Mouse (Mus musculus) hindbrain, embryonic 14.5 days (tissue): ENCODE measurements around the gene Ren1. TPM values are rescaled to one million over a fixed set of nuclear protein-coding genes. Genes with fewer than 3 reads are reported as not detected.

Experiments
- ATAC-seq: fragments of 200-750 bp; cut with Nextera tagmentation; 2 replicates; pipeline ENCODE4 v1.8.0; 2017; ENCODE audit warnings: moderate number of reproducible peaks, mild to moderate bottlenecking, moderate TSS enrichment, moderate library complexity; ENCODE audit not compliant: low FRiP score
- DNase-seq: peaks from one replicate; pipeline ENCODE4 v3.0.0-alpha.2; 2015; ENCODE audit warnings: low spot score
- H3K27ac ChIP-seq: fragments of 300-500 bp; sonication (generic); 2 replicates; pipeline ENCODE4 v1.5.1; 2014; ENCODE audit warnings: mild to moderate bottlenecking, moderate library complexity
- H3K27me3 ChIP-seq: fragments of 300-500 bp; sonication (generic); 2 replicates; pipeline ENCODE4 v1.6.1; 2014; ENCODE audit warnings: mild to moderate bottlenecking, low read length, mixed read lengths; ENCODE audit not compliant: control insufficient read depth, insufficient read depth
- H3K36me3 ChIP-seq: fragments of 300-500 bp; sonication (generic); replicated peaks from 2 replicates; pipeline ENCODE4 v1.6.1; 2014; ENCODE audit not compliant: control insufficient read depth, insufficient read depth
- H3K4me1 ChIP-seq: fragments of 300-500 bp; sonication (generic); replicated peaks from 2 replicates; pipeline ENCODE4 v1.6.1; 2014; ENCODE audit warnings: antibody characterized with exemption, low read length, mixed read lengths; ENCODE audit not compliant: control insufficient read depth, insufficient read depth
- H3K4me2 ChIP-seq: fragments of 300-500 bp; sonication (generic); replicated peaks from 2 replicates; pipeline ENCODE4 v1.6.1; 2014; ENCODE audit warnings: mild to moderate bottlenecking, moderate library complexity
- H3K4me3 ChIP-seq: fragments of 300-500 bp; sonication (generic); replicated peaks from 2 replicates; pipeline ENCODE4 v1.5.1; 2014; ENCODE audit warnings: mild to moderate bottlenecking, low read length
- H3K9ac ChIP-seq: fragments of 300-500 bp; sonication (generic); 2 replicates; pipeline ENCODE4 v1.6.1; 2014
- H3K9me3 ChIP-seq: fragments of 300-500 bp; sonication (generic); 2 replicates; pipeline ENCODE4 v1.6.1; 2016; ENCODE audit warnings: low read length; ENCODE audit not compliant: control insufficient read depth
- WGBS: fragments of 180-500 bp; shearing (Covaris S2); extraction: QIAGEN DNeasy Blood & Tissue Kit; methylation state at CpG from one replicate; pipeline ENCODE4 v1.1.7; 2014; 5-methylcytosine and 5-hydroxymethylcytosine counted together
- polyA plus RNA-seq: library from polyadenylated mRNA; unstranded; fragments of >200 nt; fragmentation: Nextera tagmentation; extraction: Ambion mirVana; gene quantifications from 2 replicates; pipeline ENCODE4 v1.2.1, GENCODE M21; 2014

Gene Ren1
- polyA plus RNA-seq, 1 experiment from 2014 or later = 11.1 TPM

DNA sequence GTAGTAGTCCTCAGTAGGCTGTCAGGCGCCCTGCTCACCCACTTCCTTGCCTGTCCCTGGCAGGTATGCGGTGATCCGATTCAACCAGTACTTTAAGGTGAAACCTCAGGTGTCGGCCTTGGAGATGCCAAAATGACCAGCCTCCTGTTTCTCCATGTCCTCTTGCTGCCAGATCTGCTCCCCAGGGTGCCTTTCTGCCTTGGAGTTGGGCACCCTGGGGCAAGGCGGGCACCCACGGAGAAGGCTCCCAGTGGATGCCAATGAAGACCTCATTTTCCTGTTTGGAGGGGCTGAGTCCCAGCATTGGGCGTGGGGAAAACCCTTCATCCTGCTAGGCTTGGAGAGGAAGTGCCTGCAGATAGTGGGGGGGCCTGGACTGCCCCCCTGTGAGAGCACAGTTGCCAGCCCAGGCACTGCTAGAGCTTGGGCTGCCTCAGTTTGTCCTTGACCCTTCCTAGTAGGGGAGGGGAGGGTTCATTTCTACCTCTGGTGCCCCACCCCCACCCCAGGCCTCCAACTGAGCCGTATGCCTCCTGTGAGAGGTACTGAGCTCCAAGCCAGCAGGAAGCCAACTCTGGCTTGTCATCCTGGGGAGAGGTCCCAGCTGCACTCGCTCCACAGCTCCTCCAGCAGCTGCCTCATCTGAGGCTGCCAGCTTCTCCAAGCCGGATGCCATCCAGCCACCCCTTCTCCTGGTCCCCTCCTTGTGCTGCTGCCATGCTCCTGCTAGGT is 29.1 kb downstream of the Ren1 start:
- H3K27ac ChIP-seq = no peak overlapping the region
- no peak overlapping the region for H3K4me3 ChIP-seq
- no peaks in the 10 kb centered on the region for H3K4me1 ChIP-seq
- ATAC-seq = no peak
- no peak overlapping the region for H3K9ac ChIP-seq
- 0 out of 2 replicates have a peak, but pooled peaks cover 12% of the 10 kb centered on the region for H3K36me3 ChIP-seq
- H3K4me2 ChIP-seq = no peak overlapping the region
- whole genome bisulfite sequencing = 60% methylated on average over 10 of the region's 10 CpGs
- no peaks in the 10 kb centered on the region for H3K27me3 ChIP-seq
- no peak for DNase-seq
- no peaks in the 10 kb centered on the region for H3K9me3 ChIP-seq

DNA sequence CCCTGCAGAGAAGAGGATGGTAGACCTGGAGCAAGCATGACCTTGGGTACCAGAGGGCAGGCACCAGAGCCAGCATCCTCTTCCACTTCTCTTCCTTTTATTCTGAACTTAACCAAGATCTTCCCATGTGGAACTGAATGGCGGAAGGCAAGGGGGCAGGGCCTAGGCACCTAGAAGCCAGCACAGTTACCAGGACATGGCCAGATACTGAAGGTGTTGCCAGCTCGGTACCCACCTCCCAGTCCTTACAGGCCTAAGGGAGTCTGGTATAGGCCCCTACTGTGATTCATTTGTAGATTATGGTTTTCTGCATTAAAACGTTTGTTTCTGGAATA is 29.6 kb downstream of the Ren1 start:
- WGBS = 74% methylated on average over 3 of the region's 3 CpGs
- H3K4me2 ChIP-seq = no peak overlapping the region
- DNase-seq (no peak), ATAC-seq (no peak)
- no peaks in the 10 kb centered on the region for H3K27me3 ChIP-seq
- no peaks in the 10 kb centered on the region for H3K4me1 ChIP-seq
- no peaks in the 10 kb centered on the region for H3K9me3 ChIP-seq
- H3K36me3 ChIP-seq = 0 out of 2 replicates have a peak, but pooled peaks cover 15% of the 10 kb centered on the region
- no peak overlapping the region for H3K27ac ChIP-seq
- H3K4me3 ChIP-seq = no peak overlapping the region
- H3K9ac ChIP-seq = no peak overlapping the region

DNA sequence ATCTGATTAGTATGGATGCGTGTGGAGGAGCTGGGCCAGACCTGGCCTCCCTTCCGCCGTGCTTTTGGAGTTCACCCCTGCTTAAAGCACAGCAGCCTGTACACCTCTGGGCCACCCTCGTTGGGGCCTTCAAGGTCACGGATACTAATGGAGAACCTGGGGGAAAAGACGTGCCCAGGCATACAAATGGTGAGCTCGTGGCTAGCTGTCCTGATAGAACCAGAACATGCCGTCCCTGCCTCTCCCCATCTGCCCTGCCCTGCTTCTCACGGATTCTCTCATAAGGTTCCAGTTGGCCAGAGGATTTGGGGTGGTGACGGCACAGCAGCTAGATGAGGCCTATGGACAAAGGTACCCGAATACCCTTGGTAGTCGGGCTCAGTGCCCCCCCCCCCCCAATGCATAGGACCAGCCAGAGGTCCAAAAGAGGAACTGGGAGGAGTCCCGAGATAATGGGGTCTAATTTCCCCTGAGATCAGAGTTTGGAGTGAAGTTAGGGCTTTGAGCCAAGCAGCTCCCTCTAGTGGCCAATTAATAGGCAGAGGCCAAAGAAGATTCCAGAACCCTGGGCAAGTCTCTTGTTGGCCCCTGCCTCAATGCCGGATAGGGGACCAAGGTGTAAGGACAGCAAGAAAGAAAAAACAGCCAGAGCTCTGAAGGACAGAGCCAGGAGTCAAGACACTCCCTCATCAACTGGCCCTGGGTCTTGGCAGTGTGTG is 30.2 kb downstream of the Ren1 start:
- H3K4me2 ChIP-seq = no peak overlapping the region
- 0 out of 2 replicates have a peak, but pooled peaks cover 15% of the 10 kb centered on the region for H3K36me3 ChIP-seq
- H3K27ac ChIP-seq = no peak overlapping the region
- H3K9me3 ChIP-seq = no peaks in the 10 kb centered on the region
- WGBS = 70% methylated on average over 14 of the region's 14 CpGs
- no peaks in the 10 kb centered on the region for H3K27me3 ChIP-seq
- H3K9ac ChIP-seq = no peak overlapping the region
- no peak overlapping the region for H3K4me3 ChIP-seq
- ATAC-seq = no peak
- peak; percentile 73 for DNase-seq
- H3K4me1 ChIP-seq = no peaks in the 10 kb centered on the region

DNA sequence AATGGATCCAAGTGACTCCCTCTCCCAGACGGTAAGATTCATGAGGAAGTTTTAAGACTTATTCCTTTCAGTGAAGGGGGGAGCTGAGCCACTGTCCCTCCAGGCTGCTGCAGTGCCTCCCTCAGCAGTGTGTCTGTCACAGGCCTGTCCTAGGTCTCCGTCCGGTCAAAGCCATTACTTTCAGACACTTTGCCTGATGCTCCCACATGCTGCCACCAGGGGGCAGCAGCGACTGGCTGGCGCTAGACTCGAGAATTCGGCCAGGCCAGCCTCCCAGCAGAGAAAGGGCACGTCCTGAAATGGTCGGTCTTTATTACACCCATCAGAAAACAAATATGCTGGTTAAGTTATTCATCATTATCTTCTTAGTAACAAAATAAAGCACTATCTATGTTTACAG is 31.7 kb downstream of the Ren1 start:
- H3K9me3 ChIP-seq = no peaks in the 10 kb centered on the region
- WGBS = 5% methylated on average over 9 of the region's 9 CpGs
- H3K36me3 ChIP-seq = 0 out of 2 replicates have a peak, but pooled peaks cover 17% of the 10 kb centered on the region
- DNase-seq = peak; percentile 90
- no peaks in the 10 kb centered on the region for H3K27me3 ChIP-seq
- H3K4me2 ChIP-seq = no peak overlapping the region
- ATAC-seq = peak; percentile 13; the same call in 1 of the 2 replicates
- H3K9ac ChIP-seq = peak overlapping the region; percentile 20; the same call in 1 of the 2 replicates
- no peak overlapping the region for H3K4me3 ChIP-seq
- H3K27ac ChIP-seq = peak overlapping the region; percentile 60
- H3K4me1 ChIP-seq = no peaks in the 10 kb centered on the region; the same call in 1 of the 2 replicates

DNA sequence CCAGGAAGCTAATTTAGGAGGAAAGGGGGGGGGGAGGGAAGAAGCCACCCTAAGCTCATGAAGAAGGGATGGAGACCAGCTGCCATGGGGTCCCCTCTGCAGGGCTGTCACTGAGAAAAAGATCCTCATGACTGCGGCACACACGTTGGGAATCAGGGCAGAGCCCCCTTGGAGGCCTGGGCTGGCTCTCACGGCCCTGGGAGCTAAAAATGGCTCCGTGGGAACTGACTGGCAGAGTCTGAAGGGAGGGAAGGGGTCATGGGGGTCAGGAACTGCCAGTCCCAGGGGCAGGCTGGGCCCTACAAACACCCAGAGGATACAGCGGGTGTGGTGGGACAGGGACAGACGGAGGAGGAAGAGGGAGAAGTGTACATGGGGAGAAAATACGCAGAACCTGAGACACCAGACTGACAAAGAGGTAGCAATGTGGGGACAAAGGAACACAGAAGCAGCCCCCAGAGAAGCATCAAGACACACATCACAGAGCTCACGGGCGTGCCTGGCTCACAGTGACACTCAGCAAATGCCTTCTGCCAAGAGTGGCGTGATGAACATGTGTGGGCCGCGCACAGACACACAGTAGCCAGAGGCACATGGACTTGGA is 32.3 kb downstream of the Ren1 start:
- Histone ChIP-seq H3K9me3 (no peaks in the 10 kb centered on the region), H3K27ac (peak overlapping the region; percentile 60), H3K4me1 (no peaks in the 10 kb centered on the region; the same call in 1 of the 2 replicates), H3K9ac (peak overlapping the region; percentile 20; the same call in 1 of the 2 replicates), H3K36me3 (0 out of 2 replicates have a peak, but pooled peaks cover 22% of the 10 kb centered on the region), H3K27me3 (no peaks in the 10 kb centered on the region), H3K4me3 (no peak overlapping the region), H3K4me2 (no peak overlapping the region)
- ATAC-seq (no peak), DNase-seq (no peak)
- WGBS = 39% methylated on average over 12 of the region's 12 CpGs

DNA sequence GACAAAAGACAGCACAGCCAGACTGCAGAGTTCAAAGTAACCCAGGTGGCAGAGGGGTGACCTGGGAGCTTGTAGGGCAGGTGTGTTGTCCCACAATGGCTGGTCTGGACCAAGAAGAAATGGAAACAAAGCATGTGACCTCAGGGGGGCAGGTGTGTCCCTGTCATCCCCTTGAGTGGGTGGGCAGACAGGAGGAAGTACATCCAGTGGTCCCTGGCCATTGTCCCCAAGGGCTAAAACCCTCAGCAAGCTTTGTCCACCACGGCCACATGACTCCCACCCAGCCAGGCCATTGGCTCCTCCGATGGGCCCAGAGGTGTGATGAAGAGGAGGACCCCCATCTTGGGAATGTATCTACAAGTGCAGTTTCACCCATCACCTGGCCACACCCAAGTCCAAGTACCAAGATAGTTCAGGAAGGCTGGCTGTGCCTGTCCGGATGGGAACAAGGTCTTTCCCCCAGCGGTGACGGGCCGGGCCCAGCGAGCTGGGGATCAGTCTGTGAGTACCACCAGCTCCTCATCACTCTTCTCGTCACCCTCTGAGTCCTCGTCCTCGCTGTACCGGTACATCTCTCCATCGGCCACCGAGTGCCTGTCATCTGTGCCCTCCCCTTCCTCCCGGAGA is 33.0 kb downstream of the Ren1 start:
- DNase-seq (no peak), ATAC-seq (no peak)
- H3K36me3 ChIP-seq = 0 out of 2 replicates have a peak, but pooled peaks cover 22% of the 10 kb centered on the region
- no peak overlapping the region for H3K4me3 ChIP-seq
- no peak overlapping the region for H3K9ac ChIP-seq
- no peaks in the 10 kb centered on the region for H3K27me3 ChIP-seq
- no peaks in the 10 kb centered on the region; the same call in 1 of the 2 replicates for H3K4me1 ChIP-seq
- H3K4me2 ChIP-seq = no peak overlapping the region
- 91% methylated on average over 14 of the region's 14 CpGs for WGBS
- no peaks in the 10 kb centered on the region for H3K9me3 ChIP-seq
- H3K27ac ChIP-seq = 0 out of 2 replicates have a peak overlapping the region, but pooled peaks have one; percentile 60

DNA sequence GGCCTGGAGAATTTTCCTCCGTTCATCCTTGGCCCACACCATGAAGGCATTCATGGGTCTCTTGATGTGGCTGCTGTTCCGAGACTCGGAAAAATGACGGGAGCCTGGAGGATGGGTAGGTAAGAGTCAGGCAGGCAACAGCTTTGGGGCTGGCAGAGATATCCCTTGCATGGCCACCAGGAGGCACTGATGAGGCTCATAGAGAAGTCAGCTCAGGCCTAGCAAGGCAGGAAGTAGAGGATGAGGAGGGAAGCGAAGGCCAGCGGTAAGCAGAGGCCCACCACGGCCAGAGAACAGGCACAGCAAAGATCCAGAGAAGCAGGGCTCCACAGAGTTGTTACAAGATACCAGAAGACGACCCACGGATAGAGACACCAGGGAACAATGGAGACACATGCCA is 35.2 kb downstream of the Ren1 start:
- ATAC-seq = 0 out of 2 replicates have a peak, but pooled peaks have one; percentile 12
- no peaks in the 10 kb centered on the region for H3K9me3 ChIP-seq
- no peak overlapping the region for H3K27ac ChIP-seq
- no peak overlapping the region for H3K4me3 ChIP-seq
- H3K27me3 ChIP-seq = no peaks in the 10 kb centered on the region
- H3K36me3 ChIP-seq = peaks cover 38% of the 10 kb centered on the region
- peak; percentile 76 for DNase-seq
- H3K4me2 ChIP-seq = peak overlapping the region; percentile 24
- H3K4me1 ChIP-seq = no peaks in the 10 kb centered on the region; the same call in 1 of the 2 replicates
- WGBS = 34% methylated on average over 9 of the region's 9 CpGs
- peak overlapping the region; percentile 24; the same call in 1 of the 2 replicates for H3K9ac ChIP-seq

DNA sequence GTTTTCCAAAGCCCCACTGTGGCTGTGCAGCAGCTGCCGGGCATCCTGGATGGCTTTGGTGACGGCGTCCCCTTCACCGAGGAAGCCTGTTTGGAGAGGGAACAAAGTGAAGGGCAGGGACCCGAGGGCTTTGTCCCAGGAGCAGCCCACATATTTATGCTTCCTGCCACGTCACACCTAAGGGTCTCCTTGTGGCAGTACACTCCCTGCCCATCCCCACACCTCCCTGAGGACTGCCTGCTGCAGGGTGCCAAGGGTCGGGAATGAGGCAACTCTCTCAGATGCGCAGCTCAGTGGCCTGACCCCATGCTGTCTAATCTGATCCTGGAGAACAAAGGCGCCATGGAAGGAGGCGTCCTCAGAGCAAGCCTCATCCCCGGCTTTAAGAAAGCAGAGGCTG is 35.9 kb downstream of the Ren1 start:
- Histone ChIP-seq H3K9ac (peak overlapping the region; percentile 24; the same call in 1 of the 2 replicates), H3K4me1 (no peaks in the 10 kb centered on the region; the same call in 1 of the 2 replicates), H3K27me3 (no peaks in the 10 kb centered on the region), H3K4me2 (peak overlapping the region; percentile 24; the same call in 1 of the 2 replicates), H3K4me3 (no peak overlapping the region), H3K36me3 (peaks cover 46% of the 10 kb centered on the region), H3K9me3 (no peaks in the 10 kb centered on the region), H3K27ac (no peak overlapping the region)
- 38% methylated on average over 11 of the region's 11 CpGs for WGBS
- no peak for ATAC-seq
- no peak for DNase-seq
